Mouse (Mus musculus) hindbrain, embryonic 13.5 days (tissue): ENCODE data around the gene Gm28043. TPM values are rescaled to one million over a fixed set of nuclear protein-coding genes. Genes with fewer than 3 reads are reported as not detected.
"Not testable (repeated sequence)": the region's sequence is repeated elsewhere in the genome, so short reads cannot be mapped to it uniquely, and the experiment has no call there.

Experiments
- ATAC-seq: fragments of 200-750 bp; cut with Nextera tagmentation; 2 replicates; pipeline ENCODE4 v1.8.0; 2017; ENCODE audit warnings: moderate TSS enrichment; ENCODE audit not compliant: low FRiP score
- H3K27ac ChIP-seq: fragments of 300-500 bp; sonication (generic); 2 replicates; pipeline ENCODE4 v1.5.1; 2015; ENCODE audit warnings: inconsistent platforms, mild to moderate bottlenecking, moderate library complexity
- H3K27me3 ChIP-seq: fragments of 300-500 bp; sonication (generic); 2 replicates; pipeline ENCODE4 v1.6.1; 2015; ENCODE audit warnings: mild to moderate bottlenecking, inconsistent platforms
- H3K36me3 ChIP-seq: fragments of 300-500 bp; sonication (generic); 2 replicates; pipeline ENCODE4 v1.6.1; 2015; ENCODE audit warnings: mild to moderate bottlenecking, inconsistent platforms
- H3K4me1 ChIP-seq: fragments of 300-500 bp; sonication (generic); replicated peaks from 2 replicates; pipeline ENCODE4 v1.6.1; 2015; ENCODE audit warnings: inconsistent platforms
- H3K4me2 ChIP-seq: fragments of 300-500 bp; sonication (generic); 2 replicates; pipeline ENCODE4 v1.6.1; 2015; ENCODE audit warnings: inconsistent platforms, mild to moderate bottlenecking, moderate library complexity
- H3K4me3 ChIP-seq: fragments of 300-500 bp; sonication (generic); 2 replicates; pipeline ENCODE4 v1.5.1; 2015; ENCODE audit warnings: mild to moderate bottlenecking, inconsistent platforms
- H3K9ac ChIP-seq: fragments of 300-500 bp; sonication (generic); 2 replicates; pipeline ENCODE4 v1.6.1; 2015; ENCODE audit warnings: mild to moderate bottlenecking, inconsistent platforms
- H3K9me3 ChIP-seq: fragments of 300-500 bp; sonication (generic); 2 replicates; pipeline ENCODE4 v1.6.1; 2016; ENCODE audit warnings: inconsistent platforms
- WGBS: fragments of 180-500 bp; shearing (Covaris S2); methylation state at CpG from one replicate; pipeline ENCODE4 v1.1.7; 2015; 5-methylcytosine and 5-hydroxymethylcytosine counted together
- polyA plus RNA-seq: library from polyadenylated mRNA; unstranded; fragments of >200 nt; fragmentation: Nextera tagmentation; extraction: Ambion mirVana; gene quantifications from 2 replicates; pipeline ENCODE4 v1.2.1, GENCODE M21; 2015

Gm28043 gene
- polyA plus RNA-seq, 1 experiment from 2014 or later, result 2.9 TPM

DNA sequence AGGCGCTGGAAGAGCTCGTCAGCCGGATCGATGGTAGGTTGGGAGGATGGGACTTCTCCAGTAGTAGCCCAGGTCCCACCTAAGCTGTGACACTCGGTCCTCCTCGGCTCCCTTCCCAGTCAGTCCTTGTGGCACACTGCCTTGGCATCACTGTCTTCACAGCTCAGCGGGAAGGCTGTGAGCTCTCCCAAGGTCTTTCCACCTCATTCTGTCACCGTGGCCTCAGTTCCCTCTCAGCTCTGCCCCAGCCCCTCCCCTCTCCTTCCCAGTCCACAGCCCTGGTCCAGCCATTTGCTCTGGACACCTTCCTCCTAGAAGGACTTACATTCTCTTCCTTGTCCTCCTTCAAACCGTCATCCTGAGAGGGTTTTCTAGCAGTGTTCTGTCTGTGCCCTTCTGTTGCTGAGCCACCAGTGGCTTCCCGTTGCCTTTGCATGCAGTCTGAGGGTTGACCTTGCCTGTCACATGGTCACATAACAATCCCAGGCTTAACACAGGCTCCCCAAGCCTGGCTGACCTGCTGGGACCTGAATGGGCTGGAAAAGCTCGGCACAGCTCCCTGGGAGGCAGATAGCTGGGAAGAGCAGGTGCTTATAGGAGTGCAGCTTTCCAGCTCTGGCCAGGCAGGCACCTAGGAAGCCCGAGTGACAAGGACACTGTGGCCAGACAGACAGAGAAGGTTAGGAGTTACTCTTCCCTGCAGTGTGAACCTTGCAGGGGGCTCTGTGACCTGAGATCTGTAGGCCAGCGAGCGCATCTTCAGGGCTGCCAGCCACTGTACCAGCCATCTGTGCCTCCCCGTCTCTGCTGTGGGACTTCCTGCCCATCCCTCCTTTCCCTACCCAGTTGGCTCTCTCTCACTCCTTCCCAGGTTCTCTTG lies 18.5 kb upstream of the Gm28043 start:
- no peak overlapping the region for H3K4me3 ChIP-seq
- no peak overlapping the region for H3K4me2 ChIP-seq
- H3K9ac ChIP-seq, result 0 out of 2 replicates have a peak overlapping the region, but pooled peaks have one; percentile 25
- no peaks in the 10 kb centered on the region for H3K27me3 ChIP-seq
- 0 out of 2 replicates have a peak overlapping the region, but pooled peaks have one; percentile 30 for H3K27ac ChIP-seq
- peaks cover 63% of the 10 kb centered on the region for H3K36me3 ChIP-seq
- 0 out of 2 replicates have a peak, but pooled peaks have one; percentile 5 for ATAC-seq
- H3K4me1 ChIP-seq, result peaks cover 21% of the 10 kb centered on the region
- WGBS, result 74% methylated on average over 15 of the region's 15 CpGs
- no peaks in the 10 kb centered on the region for H3K9me3 ChIP-seq

DNA sequence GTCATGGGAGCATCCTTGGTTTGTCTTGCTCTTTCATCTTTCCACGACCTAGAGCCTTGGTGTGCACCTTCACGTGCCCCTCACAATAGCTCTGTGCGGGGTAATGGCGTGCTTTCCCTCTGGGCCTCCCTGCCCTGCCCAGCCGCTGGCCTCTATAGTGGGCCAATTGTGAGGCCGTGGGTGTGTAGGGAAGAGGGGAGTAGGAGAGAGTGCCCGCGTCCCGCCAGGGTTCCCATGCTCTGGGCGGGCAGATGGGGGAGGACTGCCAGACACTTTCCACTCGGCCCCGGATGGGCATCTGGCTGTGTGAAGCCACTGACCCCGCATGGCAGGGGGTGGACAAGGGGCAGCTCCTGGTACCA lies 17.9 kb upstream of the Gm28043 start:
- Histone ChIP-seq H3K27me3 (no peaks in the 10 kb centered on the region), H3K27ac (0 out of 2 replicates have a peak overlapping the region, but pooled peaks have one; percentile 9), H3K9me3 (no peaks in the 10 kb centered on the region), H3K9ac (0 out of 2 replicates have a peak overlapping the region, but pooled peaks have one; percentile 25), H3K36me3 (peaks cover 66% of the 10 kb centered on the region), H3K4me2 (no peak overlapping the region), H3K4me3 (no peak overlapping the region), H3K4me1 (peaks cover 21% of the 10 kb centered on the region)
- WGBS, result 55% methylated on average over 13 of the region's 13 CpGs
- 0 out of 2 replicates have a peak, but pooled peaks have one; percentile 28 for ATAC-seq

DNA sequence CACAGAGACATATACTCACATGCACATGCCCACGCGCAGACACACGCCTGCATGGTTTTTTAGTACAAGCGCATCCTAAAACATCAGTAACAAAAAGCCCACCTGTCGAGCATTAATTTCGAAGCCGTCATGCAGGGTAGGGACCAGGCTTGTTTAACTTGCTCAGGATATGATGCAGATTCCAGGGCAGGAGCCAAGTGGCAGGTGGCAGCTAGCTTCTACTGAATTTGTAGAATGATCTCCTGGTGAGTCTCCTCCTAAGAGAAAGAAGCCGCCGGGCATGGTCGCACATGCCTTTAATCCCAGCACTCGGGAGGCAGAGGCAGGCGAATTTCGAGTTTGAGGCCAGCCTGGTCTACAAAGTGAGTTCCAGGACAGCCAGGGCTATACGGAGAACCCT lies 15.6 kb upstream of the Gm28043 start:
- Histone ChIP-seq H3K27me3 (no peaks in the 10 kb centered on the region), H3K4me1 (peaks cover 21% of the 10 kb centered on the region), H3K36me3 (peaks cover 72% of the 10 kb centered on the region), H3K4me2 (no peak overlapping the region), H3K4me3 (no peak overlapping the region), H3K9ac (no peak overlapping the region), H3K9me3 (no peaks in the 10 kb centered on the region), H3K27ac (no peak overlapping the region)
- ATAC-seq, result no peak
- WGBS, result 94% methylated on average over 14 of the region's 14 CpGs

DNA sequence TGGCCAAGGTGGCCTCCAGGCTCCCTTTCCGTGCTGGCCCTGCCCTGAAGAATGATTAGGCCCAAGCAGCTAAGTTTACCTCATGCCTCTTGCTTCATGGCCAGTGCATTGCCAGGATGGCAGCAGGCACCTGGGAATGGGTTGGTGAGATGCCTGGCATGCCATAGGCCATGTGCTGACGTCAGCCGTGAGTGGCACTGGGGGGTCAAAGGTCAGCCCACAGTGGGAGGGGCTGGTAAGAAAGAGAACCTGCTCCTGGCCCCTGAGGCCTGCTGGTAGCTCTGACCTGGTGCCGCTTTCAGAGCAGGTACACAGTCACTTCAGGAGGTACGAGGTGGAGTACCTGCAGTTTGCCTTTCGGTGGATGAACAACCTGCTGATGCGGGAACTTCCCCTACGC lies 15.1 kb upstream of the Gm28043 start:
- H3K9me3 ChIP-seq, result no peaks in the 10 kb centered on the region
- 89% methylated on average over 8 of the region's 8 CpGs for WGBS
- no peak for ATAC-seq
- peaks cover 21% of the 10 kb centered on the region for H3K4me1 ChIP-seq
- H3K4me2 ChIP-seq, result no peak overlapping the region
- no peak overlapping the region for H3K27ac ChIP-seq
- no peak overlapping the region for H3K4me3 ChIP-seq
- peaks cover 70% of the 10 kb centered on the region for H3K36me3 ChIP-seq
- H3K9ac ChIP-seq, result no peak overlapping the region
- no peaks in the 10 kb centered on the region for H3K27me3 ChIP-seq

DNA sequence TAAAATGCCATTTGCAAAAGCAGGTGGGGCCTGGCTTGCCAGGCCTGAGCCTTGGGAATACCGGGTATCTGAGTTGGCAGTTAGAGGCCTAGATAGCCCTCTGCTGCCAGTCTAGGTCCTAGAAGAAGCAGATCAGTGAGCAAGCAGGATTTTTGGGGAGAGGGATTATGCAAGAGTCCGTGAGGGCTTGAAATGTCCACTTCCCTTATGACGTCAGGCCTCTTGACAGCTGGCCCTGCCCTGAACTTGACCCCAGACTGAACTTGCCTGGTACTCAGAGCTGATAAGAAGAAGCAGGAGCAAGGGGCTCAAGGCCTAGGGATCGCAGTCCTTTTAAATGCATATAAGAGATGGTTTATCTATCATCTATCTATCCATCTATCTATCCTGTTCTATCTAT lies 13.3 kb upstream of the Gm28043 start:
- H3K4me2 ChIP-seq, result no peak overlapping the region
- no peak overlapping the region for H3K27ac ChIP-seq
- no peak overlapping the region for H3K9ac ChIP-seq
- no peaks in the 10 kb centered on the region for H3K9me3 ChIP-seq
- WGBS, result 84% methylated on average over 4 of the region's 4 CpGs
- H3K4me3 ChIP-seq, result no peak overlapping the region
- ATAC-seq, result no peak
- H3K27me3 ChIP-seq, result no peaks in the 10 kb centered on the region
- peaks cover 62% of the 10 kb centered on the region for H3K36me3 ChIP-seq
- peaks cover 13% of the 10 kb centered on the region for H3K4me1 ChIP-seq

DNA sequence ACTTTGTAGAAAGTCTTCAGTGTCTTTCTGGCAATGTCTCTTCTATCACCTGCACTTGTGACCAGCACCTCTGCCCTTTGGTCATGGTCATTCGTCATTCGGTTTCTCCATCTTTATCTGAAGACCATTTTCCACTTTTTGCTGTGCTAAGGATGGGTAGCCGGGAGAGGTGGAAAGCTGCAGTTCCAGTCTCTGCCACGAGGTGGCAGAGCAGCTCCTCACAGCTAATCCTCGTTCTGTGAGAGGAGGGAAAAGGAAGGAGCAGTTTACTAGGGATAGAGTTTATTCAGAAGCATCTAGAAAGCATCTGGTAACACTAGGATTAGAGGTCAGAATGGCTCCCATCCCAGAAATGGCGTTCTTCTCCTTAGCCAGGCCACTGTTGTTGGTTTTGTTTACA lies 11.4 kb upstream of the Gm28043 start:
- Histone ChIP-seq H3K9ac (no peak overlapping the region), H3K27me3 (no peaks in the 10 kb centered on the region), H3K4me3 (no peak overlapping the region), H3K4me1 (no peaks in the 10 kb centered on the region), H3K9me3 (no peaks in the 10 kb centered on the region), H3K36me3 (peaks cover 62% of the 10 kb centered on the region), H3K27ac (no peak overlapping the region), H3K4me2 (no peak overlapping the region)
- ATAC-seq, result 0 out of 2 replicates have a peak, but pooled peaks have one; percentile 61
- WGBS, result 28% methylated on average over 6 of the region's 6 CpGs

DNA sequence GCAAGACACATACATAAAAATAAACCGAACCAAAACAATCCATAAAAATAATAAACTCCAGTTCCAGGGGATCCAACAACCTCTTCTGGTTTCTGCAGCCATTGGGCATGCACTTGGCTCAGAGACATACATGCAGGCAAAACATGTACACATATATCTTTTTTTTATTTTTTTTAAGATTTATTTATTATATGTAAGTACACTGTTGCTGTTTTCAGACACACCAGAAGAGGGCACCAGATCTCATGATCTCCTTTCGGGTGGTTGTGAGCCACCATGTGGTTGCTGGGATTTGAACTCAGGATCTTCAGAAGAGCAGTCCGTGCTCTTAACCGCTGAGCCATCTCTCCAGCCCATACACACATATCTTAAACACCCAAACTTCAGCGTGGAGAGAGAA lies 1.2 kb upstream of the Gm28043 start:
- H3K9ac ChIP-seq, H3K27me3 ChIP-seq, H3K4me3 ChIP-seq, H3K9me3 ChIP-seq, H3K4me2 ChIP-seq, H3K27ac ChIP-seq, H3K36me3 ChIP-seq, ATAC-seq: not testable (repeated sequence)
- 90% methylated on average over 5 of the region's 5 CpGs for WGBS
- H3K4me1 ChIP-seq, result peaks cover 36% of the 10 kb centered on the region

DNA sequence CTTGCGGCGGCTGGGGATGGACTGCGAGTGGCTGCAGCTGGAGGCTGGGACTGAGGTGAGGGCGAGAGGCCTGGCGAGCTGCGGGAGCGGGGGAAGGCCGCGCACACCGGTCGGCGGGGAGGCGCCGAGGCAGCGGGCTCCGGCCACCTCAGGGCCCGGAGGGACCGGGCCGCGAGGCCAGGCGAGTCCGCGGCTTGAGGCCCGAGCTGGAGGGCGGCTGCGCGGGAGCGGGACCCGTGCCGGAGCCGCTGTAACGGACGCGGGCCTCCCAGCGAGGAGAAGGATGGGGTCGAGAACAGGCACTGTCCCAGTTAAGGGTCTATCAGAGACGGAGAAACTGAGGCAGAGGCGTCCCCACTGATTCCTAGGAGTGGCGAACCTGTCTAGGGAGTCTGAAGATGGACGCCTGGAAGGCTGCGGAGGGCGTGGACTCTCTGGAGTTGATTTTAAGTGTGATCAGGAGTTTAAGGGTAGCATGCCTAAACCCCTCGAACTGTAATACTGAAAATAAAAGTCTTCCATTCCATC lies 412 bp downstream of the Gm28043 start:
- Histone ChIP-seq H3K4me1 (peaks cover 36% of the 10 kb centered on the region), H3K4me3 (peak overlapping the region; percentile 97), H3K27ac (peak overlapping the region; percentile 95), H3K36me3 (peaks cover 14% of the 10 kb centered on the region), H3K9me3 (no peaks in the 10 kb centered on the region), H3K27me3 (no peaks in the 10 kb centered on the region), H3K4me2 (peak overlapping the region; percentile 75), H3K9ac (peak overlapping the region; percentile 98)
- WGBS, result under 1% methylated on average over 41 of the region's 43 CpGs
- ATAC-seq, result peak; percentile 38; the same call in 1 of the 2 replicates

DNA sequence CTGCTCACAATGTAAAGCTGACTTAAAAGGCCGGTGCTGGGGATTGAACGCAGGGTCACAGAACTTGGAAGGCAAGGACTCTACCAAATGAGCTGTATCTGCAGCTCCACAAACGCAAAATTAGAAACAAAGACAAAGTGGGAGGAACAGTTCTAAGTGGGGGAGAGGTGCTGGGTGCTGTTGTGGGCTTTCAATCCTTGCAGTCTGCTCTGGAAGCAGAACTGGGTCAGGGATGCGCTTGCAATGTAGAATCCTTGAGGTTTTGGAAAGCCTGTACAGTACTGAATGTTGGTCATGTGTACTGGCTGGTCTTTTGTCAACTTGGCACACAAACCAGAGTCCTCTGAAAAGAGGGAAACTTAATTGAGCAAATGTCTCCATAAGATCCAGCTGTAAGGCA lies 940 bp downstream of the Gm28043 start:
- Histone ChIP-seq H3K27me3 (no peaks in the 10 kb centered on the region), H3K9me3 (no peaks in the 10 kb centered on the region), H3K9ac (peak overlapping the region; percentile 98), H3K4me1 (peaks cover 36% of the 10 kb centered on the region), H3K4me3 (peak overlapping the region; percentile 97), H3K36me3 (peaks cover 16% of the 10 kb centered on the region), H3K4me2 (peak overlapping the region; percentile 75), H3K27ac (peak overlapping the region; percentile 95)
- WGBS, result 7% methylated on average over 4 of the region's 4 CpGs
- no peak for ATAC-seq

DNA sequence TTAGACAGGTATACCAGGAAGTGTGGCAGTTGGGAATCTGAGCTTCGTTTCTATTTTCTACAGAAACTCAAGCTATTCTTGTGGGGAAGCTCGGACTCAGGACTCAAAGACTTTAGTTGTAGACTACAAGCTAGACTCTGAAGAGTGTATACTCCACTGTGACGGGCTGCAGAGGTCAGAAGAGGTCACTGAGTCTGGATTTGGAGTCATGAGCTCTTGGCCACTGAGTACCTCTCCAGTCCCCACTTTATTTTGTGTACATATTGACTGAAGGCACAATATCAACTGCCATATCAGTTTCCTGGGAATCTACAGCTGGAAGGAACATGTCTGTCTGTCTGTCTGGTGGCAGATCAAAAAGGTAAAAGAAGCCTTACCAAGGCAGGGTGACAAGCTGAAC lies 4.6 kb downstream of the Gm28043 start:
- H3K4me2 ChIP-seq, result no peak overlapping the region
- H3K4me3 ChIP-seq, result no peak overlapping the region
- 93% methylated on average over 3 of the region's 3 CpGs for WGBS
- H3K27ac ChIP-seq, result no peak overlapping the region
- no peaks in the 10 kb centered on the region for H3K9me3 ChIP-seq
- no peak overlapping the region for H3K9ac ChIP-seq
- ATAC-seq, result no peak
- no peaks in the 10 kb centered on the region for H3K27me3 ChIP-seq
- peaks cover 33% of the 10 kb centered on the region for H3K4me1 ChIP-seq
- H3K36me3 ChIP-seq, result peaks cover 52% of the 10 kb centered on the region

DNA sequence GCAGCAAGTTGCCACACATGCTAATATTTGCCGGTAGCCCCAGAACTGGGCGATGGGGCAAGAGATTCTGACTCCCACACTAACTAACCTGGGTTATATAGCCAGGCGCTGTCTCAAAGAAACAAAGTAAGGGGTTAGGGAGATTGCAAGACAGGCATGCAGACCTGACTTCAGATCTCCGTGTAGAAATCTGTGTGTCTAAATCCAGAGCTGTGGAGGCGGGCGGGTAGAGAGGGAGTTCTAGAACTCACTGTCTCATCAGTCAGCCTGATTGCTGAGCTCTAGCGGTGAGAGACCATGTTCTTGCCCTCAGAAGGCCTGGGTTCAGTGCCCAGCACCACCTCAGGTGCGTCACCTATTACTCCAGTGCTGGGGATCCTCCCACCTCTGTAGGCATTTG lies 8.8 kb downstream of the Gm28043 start:
- no peak for ATAC-seq
- Histone ChIP-seq H3K4me3 (no peak overlapping the region), H3K27me3 (no peaks in the 10 kb centered on the region), H3K9me3 (no peaks in the 10 kb centered on the region), H3K4me1 (no peaks in the 10 kb centered on the region), H3K36me3 (peaks cover 91% of the 10 kb centered on the region), H3K27ac (no peak overlapping the region), H3K4me2 (no peak overlapping the region), H3K9ac (no peak overlapping the region)
- WGBS, result 92% methylated on average over 8 of the region's 8 CpGs

DNA sequence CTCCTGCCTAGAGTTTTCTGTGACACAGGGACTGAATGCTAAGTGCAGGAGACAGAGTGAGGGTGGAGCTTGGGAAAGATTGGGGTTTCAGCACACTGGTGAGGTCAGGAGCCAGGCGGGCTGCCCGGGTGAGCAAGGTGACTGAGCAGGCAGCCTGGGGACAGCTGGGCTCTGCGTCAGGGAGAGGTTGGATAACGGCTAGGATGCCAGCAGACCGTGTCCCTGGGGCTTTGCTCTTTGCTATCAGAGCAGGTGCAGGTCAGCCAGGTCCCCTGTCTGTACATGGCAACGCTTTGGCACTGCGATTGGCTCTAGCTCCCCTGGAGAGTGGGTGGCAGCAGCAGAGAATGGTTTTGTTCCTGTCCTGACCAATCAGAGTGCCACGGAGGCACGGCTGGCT lies 12.6 kb downstream of the Gm28043 start:
- H3K9me3 ChIP-seq, result no peaks in the 10 kb centered on the region
- WGBS, result 88% methylated on average over 9 of the region's 9 CpGs
- no peak for ATAC-seq

More for the DNA sequence above, 12.6 kb downstream of the Gm28043 start:
- Histone ChIP-seq H3K4me2 (no peak overlapping the region), H3K4me3 (no peak overlapping the region), H3K27me3 (no peaks in the 10 kb centered on the region), H3K4me1 (no peaks in the 10 kb centered on the region), H3K36me3 (peaks cover 94% of the 10 kb centered on the region), H3K9ac (no peak overlapping the region), H3K27ac (no peak overlapping the region)
